Mouse (Mus musculus): ENCODE measurements at regions not wholly inside any gene's neighbourhood (a gene's known extent, or its start where the extent isn't known, plus 50 kb on each side); places are given as distances from the start of the nearest gene placed in this dataset.

GRCm38 (mm10) chr12:15979233-15979632, 162.5 kb upstream of the Trib2 start:
- TF ChIP-seq POLR2A (IDR thresholded peaks at IDR 0.05; ENCODE audit: low read depth, low read length) = no peak
- no peak for TF ChIP-seq CTCF (conservative IDR thresholded peaks at IDR 0.05; ENCODE audit: insufficient read depth, insufficient read length, low read depth, low read length)
- H3K27ac ChIP-seq (ENCODE audit: insufficient read depth, low read depth, low read length) = no peak overlapping the region
- WGBS = 94% methylated on average over 7 of the region's 7 CpGs

GRCm38 (mm10) chr12:15971786-15972185, 155.1 kb upstream of the Trib2 start:
- no peaks in the 10 kb centered on the region for H3K4me1 ChIP-seq (ENCODE audit: control insufficient read depth, insufficient read depth, low read length)
- DNase-seq = no peak
- no peak overlapping the region for H3K4me3 ChIP-seq (ENCODE audit: insufficient read depth, low read depth, low read length)
- H3K27ac ChIP-seq (ENCODE audit: insufficient read depth, low read depth, low read length) = no peak overlapping the region
- no peaks in the 10 kb centered on the region for H3K36me3 ChIP-seq (ENCODE audit: control insufficient read depth, insufficient read depth, low read length)
- 77% methylated on average over 3 of the region's 3 CpGs for WGBS
- TF ChIP-seq POLR2A (IDR thresholded peaks at IDR 0.05; ENCODE audit: low read depth, low read length) (no peak), CTCF (conservative IDR thresholded peaks at IDR 0.05; ENCODE audit: insufficient read depth, insufficient read length, low read depth, low read length) (no peak)
- no peaks in the 10 kb centered on the region for H3K27me3 ChIP-seq (replicated peaks; ENCODE audit: control insufficient read depth, insufficient read depth, low read length)

More at GRCm38 (mm10) chr12:15979233-15979632, 162.5 kb upstream of the Trib2 start:
- no peaks in the 10 kb centered on the region for H3K27me3 ChIP-seq (replicated peaks; ENCODE audit: control insufficient read depth, insufficient read depth, low read length)
- no peaks in the 10 kb centered on the region for H3K36me3 ChIP-seq (ENCODE audit: control insufficient read depth, insufficient read depth, low read length)
- no peak for DNase-seq
- H3K4me1 ChIP-seq (ENCODE audit: control insufficient read depth, insufficient read depth, low read length) = no peaks in the 10 kb centered on the region
- H3K4me3 ChIP-seq (ENCODE audit: insufficient read depth, low read depth, low read length) = no peak overlapping the region

GRCm38 (mm10) chr12:15970262-15970661, 153.5 kb upstream of the Trib2 start:
- TF ChIP-seq POLR2A (IDR thresholded peaks at IDR 0.05; ENCODE audit: low read depth, low read length) (no peak), CTCF (conservative IDR thresholded peaks at IDR 0.05; ENCODE audit: insufficient read depth, insufficient read length, low read depth, low read length) (no peak)
- Histone ChIP-seq H3K36me3 (ENCODE audit: control insufficient read depth, insufficient read depth, low read length) (no peaks in the 10 kb centered on the region), H3K27me3 (replicated peaks; ENCODE audit: control insufficient read depth, insufficient read depth, low read length) (no peaks in the 10 kb centered on the region), H3K27ac (ENCODE audit: insufficient read depth, low read depth, low read length) (no peak overlapping the region), H3K4me3 (ENCODE audit: insufficient read depth, low read depth, low read length) (no peak overlapping the region), H3K4me1 (ENCODE audit: control insufficient read depth, insufficient read depth, low read length) (no peaks in the 10 kb centered on the region)
- WGBS = 66% methylated on average over 2 of the region's 2 CpGs
- no peak for DNase-seq

GRCm38 (mm10) chr12:15967550-15968102, 150.9 kb upstream of the Trib2 start:
- DNase-seq = no peak
- H3K27me3 ChIP-seq (replicated peaks; ENCODE audit: control insufficient read depth, insufficient read depth, low read length) = no peaks in the 10 kb centered on the region
- H3K4me1 ChIP-seq (ENCODE audit: control insufficient read depth, insufficient read depth, low read length) = no peaks in the 10 kb centered on the region
- TF ChIP-seq CTCF (conservative IDR thresholded peaks at IDR 0.05; ENCODE audit: insufficient read depth, insufficient read length, low read depth, low read length) = no peak
- TF ChIP-seq POLR2A (IDR thresholded peaks at IDR 0.05; ENCODE audit: low read depth, low read length) = no peak
- 70% methylated on average over 5 of the region's 5 CpGs for WGBS
- no peak overlapping the region for H3K4me3 ChIP-seq (ENCODE audit: insufficient read depth, low read depth, low read length)
- H3K36me3 ChIP-seq (ENCODE audit: control insufficient read depth, insufficient read depth, low read length) = no peaks in the 10 kb centered on the region
- H3K27ac ChIP-seq (ENCODE audit: insufficient read depth, low read depth, low read length) = no peak overlapping the region

GRCm38 (mm10) chr12:15966631-15967030, 149.9 kb upstream of the Trib2 start:
- WGBS = 90% methylated on average over 1 of the region's 1 CpGs

GRCm38 (mm10) chr12:15965921-15966320, 149.2 kb upstream of the Trib2 start:
- 91% methylated on average over 4 of the region's 4 CpGs for WGBS
- DNase-seq = no peak

More at GRCm38 (mm10) chr12:15966631-15967030, 149.9 kb upstream of the Trib2 start:
- Histone ChIP-seq H3K4me3 (ENCODE audit: insufficient read depth, low read depth, low read length) (no peak overlapping the region), H3K36me3 (ENCODE audit: control insufficient read depth, insufficient read depth, low read length) (no peaks in the 10 kb centered on the region), H3K27ac (ENCODE audit: insufficient read depth, low read depth, low read length) (no peak overlapping the region), H3K27me3 (replicated peaks; ENCODE audit: control insufficient read depth, insufficient read depth, low read length) (no peaks in the 10 kb centered on the region), H3K4me1 (ENCODE audit: control insufficient read depth, insufficient read depth, low read length) (no peaks in the 10 kb centered on the region)
- DNase-seq = no peak
- TF ChIP-seq POLR2A (IDR thresholded peaks at IDR 0.05; ENCODE audit: low read depth, low read length) (no peak), CTCF (conservative IDR thresholded peaks at IDR 0.05; ENCODE audit: insufficient read depth, insufficient read length, low read depth, low read length) (no peak)

GRCm38 (mm10) chr12:15964073-15964472, 147.4 kb upstream of the Trib2 start:
- no peak for TF ChIP-seq CTCF (conservative IDR thresholded peaks at IDR 0.05; ENCODE audit: insufficient read depth, insufficient read length, low read depth, low read length)
- Histone ChIP-seq H3K27ac (ENCODE audit: insufficient read depth, low read depth, low read length) (no peak overlapping the region), H3K4me1 (ENCODE audit: control insufficient read depth, insufficient read depth, low read length) (no peaks in the 10 kb centered on the region), H3K27me3 (replicated peaks; ENCODE audit: control insufficient read depth, insufficient read depth, low read length) (no peaks in the 10 kb centered on the region), H3K36me3 (ENCODE audit: control insufficient read depth, insufficient read depth, low read length) (no peaks in the 10 kb centered on the region), H3K4me3 (ENCODE audit: insufficient read depth, low read depth, low read length) (no peak overlapping the region)
- no peak for DNase-seq
- WGBS = 86% methylated on average over 4 of the region's 4 CpGs

More at GRCm38 (mm10) chr12:15965921-15966320, 149.2 kb upstream of the Trib2 start:
- H3K36me3 ChIP-seq (ENCODE audit: control insufficient read depth, insufficient read depth, low read length) = no peaks in the 10 kb centered on the region
- no peaks in the 10 kb centered on the region for H3K27me3 ChIP-seq (replicated peaks; ENCODE audit: control insufficient read depth, insufficient read depth, low read length)
- TF ChIP-seq POLR2A (IDR thresholded peaks at IDR 0.05; ENCODE audit: low read depth, low read length) (no peak), CTCF (conservative IDR thresholded peaks at IDR 0.05; ENCODE audit: insufficient read depth, insufficient read length, low read depth, low read length) (no peak)
- H3K4me3 ChIP-seq (ENCODE audit: insufficient read depth, low read depth, low read length) = no peak overlapping the region
- H3K4me1 ChIP-seq (ENCODE audit: control insufficient read depth, insufficient read depth, low read length) = no peaks in the 10 kb centered on the region
- no peak overlapping the region for H3K27ac ChIP-seq (ENCODE audit: insufficient read depth, low read depth, low read length)

Measured in kidney, adult 2 months (tissue).